Mouse (Mus musculus): ENCODE results near the gene Ankrd23. TPM values are rescaled to one million over a fixed set of nuclear protein-coding genes. Genes with fewer than 3 reads are reported as not detected.

Gene Ankrd23
- polyA plus RNA-seq, 1 experiment from 2014 or later: 11.7 TPM

DNA sequence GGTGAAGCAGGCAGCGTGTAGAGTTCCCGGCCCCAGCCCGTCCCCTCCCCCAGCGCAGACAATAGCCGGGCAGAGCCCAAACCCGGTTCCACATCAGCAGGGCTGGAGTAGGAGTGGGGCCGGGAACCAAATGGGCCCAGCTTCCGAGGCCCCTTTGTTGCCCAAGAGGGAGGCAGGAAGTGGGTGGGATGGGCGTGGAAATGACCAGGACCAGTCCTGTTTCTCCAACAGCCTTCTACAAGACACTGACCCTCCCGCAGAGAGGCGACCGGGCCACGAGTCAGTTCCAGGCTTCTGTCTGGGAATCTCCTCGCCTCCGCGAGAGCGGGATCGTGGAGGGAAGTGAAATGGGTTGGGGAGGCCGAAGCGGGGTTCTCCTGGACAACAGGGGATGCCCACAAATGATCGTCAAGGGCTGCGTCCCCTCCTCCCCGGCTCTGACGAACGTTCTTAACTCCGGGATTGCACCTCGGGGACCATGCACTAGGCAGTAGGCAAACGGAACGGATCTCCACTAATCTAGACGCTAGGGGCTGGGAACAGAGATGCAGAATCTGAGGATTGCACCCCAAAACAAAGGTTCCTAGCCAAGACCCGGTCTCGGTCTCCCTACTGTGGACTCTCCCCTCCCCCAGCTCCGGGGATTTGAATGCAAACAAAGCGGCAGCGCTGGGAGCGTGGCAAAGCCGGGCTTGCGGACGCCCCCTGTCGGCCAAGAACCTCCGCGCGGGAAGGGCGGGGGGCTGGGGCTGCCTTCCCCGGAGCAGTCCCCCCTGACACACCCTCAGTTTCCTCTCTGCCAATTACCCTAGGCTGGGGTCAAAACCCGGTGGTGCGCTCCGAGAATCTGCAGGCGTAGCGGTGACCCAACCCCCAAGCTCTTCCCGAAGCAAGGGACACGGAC lies 20.1 kb upstream of the Ankrd23 start:
- peak overlapping the region; percentile 100 for H3K27ac ChIP-seq (ENCODE audit: low read depth)
- under 1% methylated on average over 52 of the region's 52 CpGs for WGBS
- peak; percentile 89 for TF ChIP-seq CTCF (IDR thresholded peaks at IDR 0.05; ENCODE audit: low read depth)
- peaks cover 17% of the 10 kb centered on the region for H3K4me1 ChIP-seq (ENCODE audit: insufficient read depth)
- peaks cover 39% of the 10 kb centered on the region for H3K36me3 ChIP-seq (ENCODE audit: insufficient read depth)
- peak overlapping the region; percentile 98 for H3K4me2 ChIP-seq
- no peaks in the 10 kb centered on the region for H3K9me3 ChIP-seq (ENCODE audit: low read depth, low read length)
- peak overlapping the region; percentile 94 for H3K4me3 ChIP-seq (ENCODE audit: low read depth, low read length)
- peak; percentile 97 for DNase-seq
- no peaks in the 10 kb centered on the region for H3K27me3 ChIP-seq (ENCODE audit: insufficient read depth, low read length)
- ATAC-seq (ENCODE audit: insufficient read depth): peak; percentile 78
- H3K9ac ChIP-seq: peak overlapping the region; percentile 95

DNA sequence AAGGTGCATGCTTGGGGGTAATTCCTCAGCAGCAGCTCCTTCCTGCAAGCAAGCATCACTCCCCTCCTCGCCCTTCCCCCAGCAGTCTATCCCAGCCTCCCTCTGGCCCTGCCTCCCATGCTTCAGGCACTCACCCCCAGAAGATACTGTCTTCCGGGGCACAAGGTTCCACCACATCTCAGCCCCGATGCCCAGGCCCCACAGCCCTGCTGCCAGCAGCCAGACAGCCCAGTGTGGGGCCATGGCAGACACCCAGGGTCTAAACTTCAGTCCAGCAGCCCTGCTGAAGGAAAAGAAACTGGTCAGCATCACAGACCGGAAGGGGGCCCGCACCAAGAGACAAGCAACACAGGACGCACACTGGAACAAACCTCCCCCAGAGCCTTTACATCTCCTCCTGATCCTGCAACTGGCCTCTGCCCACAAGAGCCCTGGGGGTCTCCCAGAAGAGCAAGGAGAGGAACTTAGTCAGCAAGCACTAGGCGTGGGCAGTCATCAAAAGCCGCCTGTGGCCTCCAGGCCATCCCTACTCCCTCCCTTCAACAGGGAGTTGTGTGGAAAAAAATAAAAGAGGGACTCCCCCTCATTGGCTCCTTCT lies 19.2 kb upstream of the Ankrd23 start:
- ATAC-seq (ENCODE audit: insufficient read depth) (no peak), DNase-seq (peak; percentile 69)
- peaks cover 17% of the 10 kb centered on the region for H3K4me1 ChIP-seq (ENCODE audit: insufficient read depth)

GRCm38 (mm10) chr1:36554633-36555399 lies 18.1 kb upstream of the Ankrd23 start:
- Histone ChIP-seq H3K27me3 (ENCODE audit: insufficient read depth, low read length) (no peaks in the 10 kb centered on the region), H3K4me2 (peak overlapping the region; percentile 98), H3K4me1 (ENCODE audit: insufficient read depth) (peaks cover 17% of the 10 kb centered on the region), H3K27ac (ENCODE audit: low read depth) (peak overlapping the region; percentile 100; the same call in 1 of the 2 replicates), H3K4me3 (ENCODE audit: low read depth, low read length) (peak overlapping the region; percentile 94), H3K36me3 (ENCODE audit: insufficient read depth) (peaks cover 58% of the 10 kb centered on the region), H3K9me3 (ENCODE audit: low read depth, low read length) (no peaks in the 10 kb centered on the region), H3K9ac (peak overlapping the region; percentile 25; the same call in 1 of the 2 replicates)
- TF ChIP-seq CTCF (IDR thresholded peaks at IDR 0.05; ENCODE audit: low read depth): no peak
- DNase-seq (no peak), ATAC-seq (ENCODE audit: insufficient read depth) (no peak)
- WGBS: 61% methylated on average over 21 of the region's 21 CpGs

More for the DNA sequence above, 19.2 kb upstream of the Ankrd23 start:
- no peak for TF ChIP-seq CTCF (IDR thresholded peaks at IDR 0.05; ENCODE audit: low read depth)
- Histone ChIP-seq H3K9me3 (ENCODE audit: low read depth, low read length) (no peaks in the 10 kb centered on the region), H3K9ac (peak overlapping the region; percentile 95), H3K27ac (ENCODE audit: low read depth) (peak overlapping the region; percentile 100), H3K4me2 (peak overlapping the region; percentile 98), H3K4me3 (ENCODE audit: low read depth, low read length) (peak overlapping the region; percentile 94), H3K36me3 (ENCODE audit: insufficient read depth) (peaks cover 48% of the 10 kb centered on the region), H3K27me3 (ENCODE audit: insufficient read depth, low read length) (no peaks in the 10 kb centered on the region)
- WGBS: 2% methylated on average over 8 of the region's 8 CpGs

- WGBS: 86% methylated on average over 16 of the region's 16 CpGs
- Histone ChIP-seq H3K27me3 (ENCODE audit: insufficient read depth, low read length) (no peaks in the 10 kb centered on the region), H3K36me3 (ENCODE audit: insufficient read depth) (peaks cover 78% of the 10 kb centered on the region), H3K9ac (no peak overlapping the region), H3K4me2 (no peak overlapping the region), H3K4me1 (ENCODE audit: insufficient read depth) (peaks cover 21% of the 10 kb centered on the region), H3K9me3 (ENCODE audit: low read depth, low read length) (no peaks in the 10 kb centered on the region), H3K4me3 (ENCODE audit: low read depth, low read length) (no peak overlapping the region), H3K27ac (ENCODE audit: low read depth) (no peak overlapping the region)
- DNase-seq (no peak), ATAC-seq (ENCODE audit: insufficient read depth) (no peak)
- no peak for TF ChIP-seq CTCF (IDR thresholded peaks at IDR 0.05; ENCODE audit: low read depth)
These were observed 15.8 kb upstream of the Ankrd23 start for GRCm38 (mm10) chr1:36552506-36552905.

DNA sequence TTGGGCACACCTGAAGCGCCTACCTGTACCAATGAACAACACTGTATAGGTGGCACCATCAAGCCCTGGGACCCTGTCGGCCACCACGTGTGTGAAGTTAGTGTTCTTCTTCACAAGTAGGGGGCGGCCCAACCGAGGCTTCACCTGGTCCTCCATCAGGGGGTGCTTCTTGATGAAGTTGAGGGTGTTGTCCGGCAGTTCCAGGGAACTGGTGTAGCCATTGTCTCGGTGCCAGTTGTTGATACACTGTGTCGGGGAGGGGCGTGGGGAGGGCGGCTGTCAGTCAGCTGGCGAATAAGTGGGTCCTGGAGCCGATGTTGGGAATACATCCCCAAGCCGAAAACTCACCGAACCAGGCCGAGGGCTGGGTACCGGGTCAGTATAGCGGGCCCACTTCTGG lies 15.2 kb upstream of the Ankrd23 start:
- TF ChIP-seq CTCF (IDR thresholded peaks at IDR 0.05; ENCODE audit: low read depth): peak; percentile 5; the same call in 1 of the 2 replicates
- DNase-seq: no peak
- H3K27me3 ChIP-seq (ENCODE audit: insufficient read depth, low read length): no peaks in the 10 kb centered on the region
- H3K4me3 ChIP-seq (ENCODE audit: low read depth, low read length): no peak overlapping the region
- no peak overlapping the region for H3K27ac ChIP-seq (ENCODE audit: low read depth)
- no peaks in the 10 kb centered on the region for H3K9me3 ChIP-seq (ENCODE audit: low read depth, low read length)
- H3K36me3 ChIP-seq (ENCODE audit: insufficient read depth): peaks cover 78% of the 10 kb centered on the region
- WGBS: 79% methylated on average over 17 of the region's 17 CpGs
- peaks cover 21% of the 10 kb centered on the region for H3K4me1 ChIP-seq (ENCODE audit: insufficient read depth)
- no peak overlapping the region for H3K4me2 ChIP-seq
- ATAC-seq (ENCODE audit: insufficient read depth): no peak
- no peak overlapping the region for H3K9ac ChIP-seq

GRCm38 (mm10) chr1:36550075-36550863 lies 13.6 kb upstream of the Ankrd23 start:
- no peak for TF ChIP-seq CTCF (IDR thresholded peaks at IDR 0.05; ENCODE audit: low read depth)
- peaks cover 74% of the 10 kb centered on the region for H3K36me3 ChIP-seq (ENCODE audit: insufficient read depth)
- no peak overlapping the region for H3K4me2 ChIP-seq
- no peaks in the 10 kb centered on the region for H3K9me3 ChIP-seq (ENCODE audit: low read depth, low read length)
- no peak overlapping the region for H3K9ac ChIP-seq
- no peak for DNase-seq
- peaks cover 17% of the 10 kb centered on the region for H3K4me1 ChIP-seq (ENCODE audit: insufficient read depth)
- H3K4me3 ChIP-seq (ENCODE audit: low read depth, low read length): no peak overlapping the region
- H3K27me3 ChIP-seq (ENCODE audit: insufficient read depth, low read length): no peaks in the 10 kb centered on the region
- ATAC-seq (ENCODE audit: insufficient read depth): no peak
- no peak overlapping the region for H3K27ac ChIP-seq (ENCODE audit: low read depth)
- WGBS: 73% methylated on average over 20 of the region's 20 CpGs
